Mouse (Mus musculus): Measurements from ENCODE around the gene Frs2.
"Not testable (repeated sequence)": the region's sequence is repeated elsewhere in the genome, so short reads cannot be mapped to it uniquely, and the experiment has no call there.

Gene Frs2

DNA sequence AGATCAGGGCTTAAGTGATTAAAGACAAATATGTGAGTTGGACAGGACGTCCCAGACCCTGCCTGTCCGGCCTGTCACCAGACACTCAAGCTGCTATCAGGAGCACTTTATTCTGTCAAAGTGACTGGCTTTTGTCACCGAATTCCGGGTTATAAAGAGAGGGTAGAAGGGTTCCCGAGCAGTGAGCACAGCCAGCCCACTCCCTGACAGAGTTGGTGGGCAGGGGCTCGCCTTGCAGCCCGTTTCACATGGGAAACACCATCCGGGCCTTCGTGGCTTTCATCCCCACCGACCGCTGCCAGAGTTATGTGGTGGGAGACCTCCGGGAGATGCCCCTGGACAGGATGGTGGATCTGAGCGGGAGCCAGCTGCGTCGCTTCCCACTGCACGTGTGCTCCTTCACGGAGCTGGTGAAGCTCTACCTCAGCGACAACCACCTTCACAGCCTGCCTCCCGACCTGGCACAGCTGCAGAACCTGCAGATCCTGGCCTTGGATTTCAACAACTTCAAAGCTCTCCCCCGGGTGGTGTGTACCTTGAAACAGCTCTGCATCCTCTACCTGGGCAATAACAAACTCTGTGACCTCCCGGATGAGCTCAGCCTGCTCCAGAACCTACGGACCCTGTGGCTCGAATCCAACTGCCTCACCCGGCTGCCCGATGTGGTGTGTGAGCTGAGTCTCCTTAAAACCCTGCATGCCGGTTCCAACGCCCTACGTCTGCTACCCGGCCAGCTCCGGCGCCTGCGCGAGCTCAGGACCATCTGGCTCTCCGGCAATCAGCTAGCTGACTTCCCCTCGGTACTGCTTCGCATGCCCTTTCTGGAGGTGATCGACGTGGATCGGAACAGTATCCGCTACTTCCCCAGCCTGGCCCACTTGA is 102.9 kb downstream of the Frs2 start, which contains the start of gene Lrrc10:
Gene Lrrc10, plus strand, starts transcription at position 167 of the 882 bp plus-strand sequence.
- peak; percentile 24 for DNase-seq (ENCODE audit: low read depth, low spot score)

DNA sequence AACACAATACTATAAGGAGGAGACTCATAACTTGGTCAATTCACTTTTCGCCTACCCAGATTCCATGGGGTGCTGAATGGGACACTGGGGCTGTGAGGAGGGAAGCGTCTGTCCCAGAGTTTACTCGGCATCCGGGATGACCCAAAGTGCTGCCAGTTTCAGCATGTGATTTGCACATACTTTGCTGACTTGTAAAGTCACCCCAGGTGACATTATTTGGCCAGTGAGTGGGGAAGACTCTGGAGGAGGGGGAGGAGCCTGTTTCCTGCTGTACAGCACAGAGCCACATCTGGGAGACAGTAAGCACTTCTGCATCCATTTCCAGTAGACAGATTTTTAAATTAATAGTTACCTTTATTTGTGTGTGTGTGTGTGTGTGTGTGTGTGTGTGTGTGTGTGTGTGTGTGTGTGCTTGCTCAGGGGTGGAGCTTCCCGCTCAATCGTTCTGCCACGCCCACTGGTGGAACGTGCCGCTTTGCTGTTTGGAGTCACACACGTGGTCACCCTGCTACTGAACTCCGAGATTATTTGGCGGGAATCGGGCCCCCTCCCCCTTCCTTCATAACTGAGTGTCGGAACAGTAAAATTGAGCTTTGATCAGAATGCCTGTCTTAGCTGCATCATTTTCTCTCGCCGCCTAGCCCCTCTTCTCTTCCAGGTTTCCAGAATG is 104.7 kb downstream of the Frs2 start:
- not testable (repeated sequence) for DNase-seq (ENCODE audit: low read depth, low spot score)

DNA sequence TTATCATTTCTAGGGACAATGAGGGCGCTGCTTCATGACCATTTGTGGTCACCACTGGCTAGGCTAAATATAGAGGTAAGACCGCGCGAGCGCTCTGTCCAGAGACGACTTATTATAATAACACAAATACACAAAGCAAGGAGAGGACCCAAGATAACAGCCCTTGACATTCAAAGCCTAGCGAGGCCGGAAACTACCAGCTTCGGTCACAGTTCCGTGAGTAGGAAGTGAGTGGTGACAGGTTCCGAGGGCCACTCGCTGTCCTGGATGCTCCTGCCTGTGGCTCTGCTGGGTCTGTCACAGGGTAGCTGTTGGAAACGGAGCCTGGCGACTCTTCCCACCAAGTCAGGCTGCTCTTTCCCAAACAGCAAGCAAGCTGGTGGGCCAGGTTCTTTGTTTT is 106.0 kb downstream of the Frs2 start:
- no peak for DNase-seq (ENCODE audit: low read depth, low spot score)

DNA sequence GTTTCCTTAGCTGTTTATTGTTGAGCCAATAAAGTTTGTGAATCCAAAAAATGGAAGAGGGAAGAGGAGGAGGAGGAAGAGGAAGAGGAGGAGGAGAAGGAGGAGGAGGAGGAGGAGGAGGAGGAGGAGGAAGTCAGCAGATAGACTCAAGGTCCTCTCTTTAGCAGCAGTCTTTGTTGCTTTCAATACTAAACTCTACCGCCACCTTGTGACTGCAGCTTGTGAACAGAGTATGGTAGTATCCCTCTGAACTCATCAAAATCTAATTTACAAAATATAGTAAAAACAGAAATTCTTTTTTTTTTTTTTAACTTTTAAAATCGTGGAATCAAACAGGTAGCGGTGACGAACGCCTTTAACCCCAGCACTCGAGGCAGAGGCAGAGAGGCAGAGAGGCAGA is 108.0 kb downstream of the Frs2 start:
- no peak for DNase-seq (ENCODE audit: low read depth, low spot score)

DNA sequence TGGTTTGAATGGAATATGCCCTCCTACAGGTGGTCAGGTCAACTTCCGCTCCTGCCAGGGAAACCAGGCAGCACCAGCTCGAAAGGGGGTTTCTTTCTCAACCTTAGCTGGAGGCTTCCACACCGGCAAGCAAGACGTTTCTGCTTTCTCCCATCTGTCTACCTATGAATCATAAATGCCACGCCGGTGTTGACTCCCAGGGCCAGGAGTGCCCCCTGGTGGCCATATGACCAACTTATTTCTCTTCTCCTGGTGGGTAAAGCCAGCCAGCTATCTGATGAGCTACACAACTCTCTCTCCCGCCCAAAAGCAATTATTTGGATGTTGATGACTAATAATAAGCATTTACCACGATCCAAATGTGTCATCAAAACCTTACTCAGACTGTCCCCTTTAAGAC is 114.5 kb downstream of the Frs2 start:
- DNase-seq (ENCODE audit: low read depth, low spot score) = peak; percentile 49

DNA sequence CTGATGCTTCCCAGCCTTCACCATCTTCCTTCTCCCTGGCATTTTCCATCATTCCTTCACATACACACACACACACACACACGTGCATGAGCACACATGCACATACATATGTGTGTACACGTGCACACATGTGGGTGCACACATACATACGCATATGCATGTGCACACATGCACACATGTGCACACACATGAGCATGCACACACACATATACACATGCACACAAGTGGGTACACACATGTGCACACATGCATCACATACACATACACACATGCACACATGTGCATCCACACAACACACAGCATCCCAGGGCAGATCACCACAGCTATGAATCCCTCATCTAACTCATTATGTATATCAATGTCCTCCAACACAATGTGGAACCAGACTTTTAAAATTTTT is 117.2 kb downstream of the Frs2 start:
- DNase-seq (ENCODE audit: low read depth, low spot score) = no peak

DNA sequence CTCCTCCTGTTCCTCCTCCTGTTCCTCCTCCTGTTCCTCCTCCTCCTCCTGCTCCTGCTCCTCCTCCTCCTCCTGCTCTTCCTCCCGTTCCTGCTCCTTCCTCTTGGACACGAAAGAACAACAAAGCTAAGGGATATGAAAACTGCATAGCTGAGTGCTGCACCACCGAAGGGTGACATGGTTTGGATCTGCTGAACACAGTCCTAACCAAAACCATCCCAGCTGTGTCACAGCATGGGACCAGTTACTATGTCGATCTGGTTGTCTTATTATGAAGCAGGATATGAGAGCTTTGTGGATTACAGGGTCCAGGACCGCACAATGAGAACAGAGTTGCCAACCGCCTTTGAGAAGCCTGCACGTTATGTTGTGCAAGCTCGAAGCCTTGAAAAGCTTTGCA is 122.2 kb downstream of the Frs2 start:
- no peak for DNase-seq (ENCODE audit: low read depth, low spot score)

DNA sequence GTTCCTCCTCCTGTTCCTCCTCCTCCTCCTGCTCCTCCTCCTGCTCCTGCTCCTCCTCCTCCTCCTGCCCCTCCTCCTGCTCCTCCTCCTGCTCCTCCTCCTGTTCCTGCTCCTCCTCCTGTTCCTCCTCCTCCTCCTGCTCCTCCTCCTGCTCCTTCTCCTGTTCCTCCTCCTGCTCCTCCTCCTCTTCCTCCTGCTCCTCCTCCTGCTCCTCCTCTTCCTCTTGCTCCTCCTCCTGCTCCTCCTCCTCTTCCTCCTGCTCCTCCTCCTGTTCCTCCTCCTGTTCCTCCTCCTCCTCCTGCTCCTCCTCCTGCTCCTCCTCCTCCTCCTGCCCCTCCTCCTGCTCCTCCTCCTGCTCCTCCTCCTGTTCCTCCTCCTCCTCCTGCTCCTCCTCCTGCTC is 122.6 kb downstream of the Frs2 start:
- peak; percentile 38 for DNase-seq (ENCODE audit: low read depth, low spot score)

DNA sequence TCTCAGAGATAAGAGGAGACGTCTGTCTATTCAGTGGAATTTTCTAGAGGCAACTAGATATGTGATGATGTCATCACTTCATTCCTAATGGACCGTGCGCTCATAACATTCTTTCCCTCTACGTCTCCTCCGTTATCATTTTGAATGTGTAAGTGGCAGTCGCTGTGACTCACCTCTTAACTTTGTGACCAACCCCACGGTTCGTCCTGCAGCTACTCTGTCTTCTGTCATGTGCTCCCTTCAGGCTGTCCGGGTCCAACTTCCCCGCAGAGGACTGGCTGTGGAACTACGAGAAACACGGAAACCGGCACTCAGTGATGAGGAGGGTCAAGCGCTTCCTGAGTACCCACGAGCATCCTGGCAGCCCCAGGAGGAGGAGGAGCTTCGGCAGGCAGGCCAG is 124.6 kb downstream of the Frs2 start:
- DNase-seq (ENCODE audit: low read depth, low spot score) = no peak

DNA sequence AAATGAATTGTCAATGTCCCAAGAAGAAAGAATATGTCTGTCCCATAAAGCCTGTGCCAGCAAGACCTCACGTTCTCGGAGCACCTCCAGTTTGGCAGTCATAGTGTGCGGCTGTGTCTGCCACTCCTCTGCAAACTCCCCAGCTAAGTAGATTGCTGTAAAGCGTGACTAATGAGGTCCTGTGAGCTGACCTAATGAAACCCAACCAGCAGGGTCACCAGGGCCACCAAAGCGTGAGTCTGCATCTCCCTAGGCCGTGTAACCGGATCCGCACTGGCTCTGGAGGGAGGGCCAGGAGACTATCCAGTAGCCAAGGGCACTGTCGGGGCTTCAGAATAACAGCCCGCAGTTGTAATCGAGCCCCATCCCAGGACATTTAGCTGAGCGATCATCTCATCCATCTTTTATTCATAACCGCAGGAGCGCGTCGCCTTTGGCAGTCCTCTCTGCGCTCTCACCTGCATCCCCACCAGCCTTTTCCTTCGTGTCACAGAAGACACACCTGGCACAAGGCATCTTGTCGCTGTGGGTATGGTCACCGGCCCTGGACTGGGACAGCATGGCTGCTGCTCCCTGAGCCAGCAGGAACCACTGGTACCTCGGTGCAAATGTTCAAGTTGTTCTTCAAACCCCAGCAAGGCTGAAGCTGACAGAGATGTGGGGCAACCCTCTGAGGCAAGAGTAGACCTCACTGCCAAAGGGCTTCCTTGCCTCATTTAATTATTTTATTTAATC is 127.1 kb downstream of the Frs2 start:
- DNase-seq (ENCODE audit: low read depth, low spot score) = no peak

Measured in telencephalon, adult 2 months (tissue).